Mouse (Mus musculus) heart, adult 2 months (tissue): ENCODE data around the gene Nabp2.

Experiments
- CTCF ChIP-seq: fragments of 200-600 bp; IDR thresholded peaks from 2 replicates; pipeline ENCODE4 v1.8.1; 2022; ENCODE audit warnings: antibody characterized with exemption, mild to moderate bottlenecking, moderate library complexity
- POLR2A ChIP-seq: fragments of 200-500 bp; IDR thresholded peaks from 2 replicates; pipeline ENCODE4 v1.6.1; 2011; ENCODE audit warnings: mild to moderate bottlenecking, low read depth, low read length, control low read depth; ENCODE audit not compliant: insufficient read depth

DNA sequence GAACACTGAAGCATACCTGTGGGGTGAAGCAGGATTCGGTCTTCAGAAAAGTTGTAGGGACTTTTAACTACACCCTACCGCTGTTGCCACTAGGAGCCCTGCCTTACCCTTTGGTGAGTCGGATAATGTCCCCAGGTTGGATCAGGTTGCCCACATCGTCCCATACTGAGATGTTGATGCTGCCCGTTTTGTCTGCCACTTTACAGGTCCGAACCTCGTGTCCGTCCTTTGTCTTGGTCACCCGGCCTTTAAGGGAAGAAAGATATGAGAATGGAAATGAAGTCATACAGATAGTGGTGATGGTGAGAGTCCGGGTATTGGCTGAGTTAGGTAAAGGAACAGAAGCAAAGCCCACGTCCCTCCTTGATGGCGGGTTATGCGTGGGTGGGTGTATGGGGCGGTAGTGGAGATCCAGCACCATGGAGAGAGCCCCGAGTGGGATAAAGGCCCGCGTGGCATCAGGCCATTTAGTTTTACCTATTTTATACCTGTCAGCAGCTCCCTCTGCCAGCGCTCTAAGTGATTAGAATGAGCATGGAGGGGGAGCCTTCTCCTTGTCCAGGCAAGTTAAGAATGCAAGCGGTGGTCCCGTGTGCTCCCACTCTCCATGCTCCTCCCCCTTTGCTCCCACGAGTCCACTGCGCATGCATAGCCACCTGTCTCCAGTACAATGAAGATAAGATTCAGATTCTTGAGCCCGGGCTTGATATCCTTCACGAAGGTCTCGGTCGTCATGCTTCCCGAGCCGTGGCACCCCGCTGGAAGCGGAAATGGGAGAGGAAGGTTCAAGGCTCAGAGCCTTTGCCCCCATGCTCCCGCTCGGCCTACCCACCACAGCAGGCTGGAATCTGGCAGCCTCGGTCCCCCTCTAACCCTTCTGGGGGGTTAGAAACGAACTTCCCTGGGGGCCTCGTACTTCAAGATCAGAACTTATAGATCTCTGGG, 2.4 kb downstream of the Nabp2 start:
- TF ChIP-seq CTCF, result no peak
- no peak for TF ChIP-seq POLR2A
